Mouse (Mus musculus): Measurements from ENCODE around the gene Nid2.

GRCm38 (mm10) chr14:19760721-19761120 lies 9.7 kb downstream of the Nid2 start:
- TF ChIP-seq CTCF (IDR thresholded peaks at IDR 0.05; ENCODE audit: extremely low read depth, insufficient read depth, insufficient read length, insufficient replicate concordance) (no peak), POLR2A (IDR thresholded peaks at IDR 0.05; ENCODE audit: low read depth, low read length) (no peak)

All from spleen, adult 2 months (tissue).